Mouse (Mus musculus) intestine, embryonic 14.5 days (tissue): ENCODE data around the gene Trmt1. TPM values are rescaled to one million over a fixed set of nuclear protein-coding genes. Genes with fewer than 3 reads are reported as not detected.

Source experiments
- ATAC-seq: fragments of 200-750 bp; cut with Nextera tagmentation; replicated peaks from 2 replicates; pipeline ENCODE4 v1.8.0; 2017; ENCODE audit warnings: low read depth, moderate number of reproducible peaks, moderate TSS enrichment, moderate library complexity; ENCODE audit not compliant: low FRiP score, low TSS enrichment
- DNase-seq: peaks from one replicate; pipeline ENCODE4 v3.0.0-alpha.2; 2018; ENCODE audit warnings: low spot score
- H3K27ac ChIP-seq: fragments of 300-500 bp; sonication (generic); 2 replicates; pipeline ENCODE4 v1.5.1; 2014; ENCODE audit warnings: low read depth, mild to moderate bottlenecking, control low read depth
- H3K27me3 ChIP-seq: fragments of 300-500 bp; sonication (generic); replicated peaks from 2 replicates; pipeline ENCODE4 v1.6.1; 2014; ENCODE audit warnings: low read length, control low read depth; ENCODE audit not compliant: control insufficient read depth, insufficient read depth
- H3K36me3 ChIP-seq: fragments of 300-500 bp; sonication (generic); 2 replicates; pipeline ENCODE4 v1.6.1; 2014; ENCODE audit warnings: low read length, control low read depth; ENCODE audit not compliant: control insufficient read depth, insufficient read depth
- H3K4me1 ChIP-seq: fragments of 300-500 bp; sonication (generic); replicated peaks from 2 replicates; pipeline ENCODE4 v1.6.1; 2014; ENCODE audit warnings: low read length, control low read depth, mixed read lengths; ENCODE audit not compliant: control insufficient read depth, insufficient read depth
- H3K4me2 ChIP-seq: fragments of 300-500 bp; sonication (generic); 2 replicates; pipeline ENCODE4 v1.6.1; 2014; ENCODE audit warnings: low read length
- H3K4me3 ChIP-seq: fragments of 300-500 bp; sonication (generic); 2 replicates; pipeline ENCODE4 v1.5.1; 2014; ENCODE audit warnings: low read depth, low read length, control low read depth, mixed read lengths
- H3K9ac ChIP-seq: fragments of 300-500 bp; sonication (generic); 2 replicates; pipeline ENCODE4 v1.6.1; 2014; ENCODE audit warnings: mild to moderate bottlenecking, low read length
- H3K9me3 ChIP-seq: fragments of 300-500 bp; sonication (generic); 2 replicates; pipeline ENCODE4 v1.6.1; 2016; ENCODE audit warnings: low read length, control low read depth; ENCODE audit not compliant: control insufficient read depth
- WGBS: fragments of 180-500 bp; shearing (Covaris S2); extraction: QIAGEN DNeasy Blood & Tissue Kit; methylation state at CpG from one replicate; pipeline ENCODE4 v1.1.7; 2014; 5-methylcytosine and 5-hydroxymethylcytosine counted together
- polyA plus RNA-seq: library from polyadenylated mRNA; unstranded; fragments of >200 nt; fragmentation: Nextera tagmentation; extraction: Ambion mirVana; gene quantifications from 2 replicates; pipeline ENCODE4 v1.2.1, GENCODE M21; 2014

Trmt1 gene
- polyA plus RNA-seq, 1 experiment from 2014 or later, result 85.9 TPM

GRCm38 (mm10) chr8:84740895-84741843 lies 55.1 kb downstream of the Trmt1 start:
- Histone ChIP-seq H3K9ac (no peak overlapping the region), H3K4me3 (no peak overlapping the region), H3K27ac (no peak overlapping the region), H3K27me3 (peaks cover 23% of the 10 kb centered on the region), H3K4me2 (no peak overlapping the region), H3K36me3 (no peaks in the 10 kb centered on the region), H3K9me3 (no peaks in the 10 kb centered on the region), H3K4me1 (peaks cover 53% of the 10 kb centered on the region)
- DNase-seq, result no peak
- 50% methylated on average over 13 of the region's 13 CpGs for WGBS
- no peak for ATAC-seq

GRCm38 (mm10) chr8:84742171-84743053 lies 56.3 kb downstream of the Trmt1 start:
- Histone ChIP-seq H3K4me2 (peak overlapping the region; percentile 40), H3K4me1 (peaks cover 53% of the 10 kb centered on the region), H3K36me3 (no peaks in the 10 kb centered on the region), H3K27ac (peak overlapping the region; percentile 75), H3K4me3 (peak overlapping the region; percentile 8; the same call in 1 of the 2 replicates), H3K9me3 (no peaks in the 10 kb centered on the region), H3K27me3 (peaks cover 21% of the 10 kb centered on the region), H3K9ac (no peak overlapping the region)
- peak; percentile 83 for DNase-seq
- peak; percentile 49 for ATAC-seq
- WGBS, result 20% methylated on average over 32 of the region's 32 CpGs

- DNase-seq (no peak), ATAC-seq (peak; percentile 4; the same call in 1 of the 2 replicates)
- H3K9me3 ChIP-seq, result no peaks in the 10 kb centered on the region
- H3K27me3 ChIP-seq, result peaks cover 24% of the 10 kb centered on the region
- H3K9ac ChIP-seq, result 0 out of 2 replicates have a peak overlapping the region, but pooled peaks have one; percentile 20
- H3K36me3 ChIP-seq, result no peaks in the 10 kb centered on the region
- H3K27ac ChIP-seq, result peak overlapping the region; percentile 75
- H3K4me3 ChIP-seq, result peak overlapping the region; percentile 8; the same call in 1 of the 2 replicates
- H3K4me1 ChIP-seq, result peaks cover 50% of the 10 kb centered on the region
- H3K4me2 ChIP-seq, result peak overlapping the region; percentile 40
- 23% methylated on average over 10 of the region's 10 CpGs for WGBS
Observed at GRCm38 (mm10) chr8:84743054-84743415, 56.9 kb downstream of the Trmt1 start.

GRCm38 (mm10) chr8:84743517-84744420 lies 57.7 kb downstream of the Trmt1 start:
- no peak overlapping the region for H3K4me3 ChIP-seq
- DNase-seq, result peak; percentile 80
- H3K9me3 ChIP-seq, result no peaks in the 10 kb centered on the region
- peaks cover 26% of the 10 kb centered on the region for H3K27me3 ChIP-seq
- peak; percentile 70 for ATAC-seq
- WGBS, result 19% methylated on average over 15 of the region's 17 CpGs
- no peaks in the 10 kb centered on the region for H3K36me3 ChIP-seq
- peaks cover 50% of the 10 kb centered on the region for H3K4me1 ChIP-seq
- peak overlapping the region; percentile 40 for H3K4me2 ChIP-seq
- no peak overlapping the region for H3K9ac ChIP-seq
- H3K27ac ChIP-seq, result peak overlapping the region; percentile 75

- Histone ChIP-seq H3K4me2 (0 out of 2 replicates have a peak overlapping the region, but pooled peaks have one; percentile 40), H3K27me3 (peaks cover 31% of the 10 kb centered on the region), H3K27ac (peak overlapping the region; percentile 75; the same call in 1 of the 2 replicates), H3K9ac (no peak overlapping the region), H3K4me1 (peaks cover 50% of the 10 kb centered on the region), H3K9me3 (no peaks in the 10 kb centered on the region), H3K4me3 (no peak overlapping the region), H3K36me3 (no peaks in the 10 kb centered on the region)
- no peak for ATAC-seq
- 12% methylated on average over 17 of the region's 17 CpGs for WGBS
- DNase-seq, result no peak
Observed at GRCm38 (mm10) chr8:84745032-84745925, 59.2 kb downstream of the Trmt1 start.

Other genes starting within 250 kb of the Trmt1 start
- gene Ier2, start 23.5 kb upstream of the Trmt1 start, polyA plus RNA-seq, result 73.2 and 75.5 TPM in 2 replicates
- gene Nacc1, start 1.6 kb downstream of the Trmt1 start, polyA plus RNA-seq, result 23.7 and 25.0 TPM in 2 replicates
- gene Lyl1, start 15.2 kb downstream of the Trmt1 start, polyA plus RNA-seq, result 4.3 and 5.2 TPM in 2 replicates
- gene G430095P16Rik, start 36.7 kb downstream of the Trmt1 start, polyA plus RNA-seq, result 3.3 and 4.1 TPM in 2 replicates
- 12.8 and 14.4 TPM in 2 replicates for gene Nfix, start 114.0 kb downstream of the Trmt1 start, polyA plus RNA-seq
- 5.2 and 5.4 TPM in 2 replicates for gene Dand5, start 136.5 kb downstream of the Trmt1 start, polyA plus RNA-seq
- 57.8 and 60.8 TPM in 2 replicates for gene Gadd45gip1, start 145.2 kb downstream of the Trmt1 start, polyA plus RNA-seq
- gene Rad23a, start 154.4 kb downstream of the Trmt1 start, polyA plus RNA-seq, result 126 and 129 TPM in 2 replicates
- gene Calr, start 160.6 kb downstream of the Trmt1 start, polyA plus RNA-seq, result 721 and 823 TPM in 2 replicates
- gene Farsa, start 170.7 kb downstream of the Trmt1 start, polyA plus RNA-seq, result 89.0 TPM in 2 replicates
- gene Syce2, start 185.8 kb downstream of the Trmt1 start, polyA plus RNA-seq, result 67.9 and 68.9 TPM in 2 replicates
- gene Gcdh, start 207.6 kb downstream of the Trmt1 start, polyA plus RNA-seq, result 35.7 and 37.8 TPM in 2 replicates
- 0.77 and 1.8 TPM in 2 replicates for gene Klf1, start 215.6 kb downstream of the Trmt1 start, polyA plus RNA-seq
- 8.3 and 8.6 TPM in 2 replicates for gene Dnase2a, start 222.3 kb downstream of the Trmt1 start, polyA plus RNA-seq